Mouse (Mus musculus): ENCODE data around the gene Igsf9. TPM values are rescaled to one million over a fixed set of nuclear protein-coding genes. Genes with fewer than 3 reads are reported as not detected.

Igsf9 gene
- polyA plus RNA-seq, 1 experiment from 2014 or later = 2.5 TPM

GRCm38 (mm10) chr1:172514551-172515268, 33.1 kb downstream of the Igsf9 start:
- H3K9ac ChIP-seq (ENCODE audit: low read depth, low read length) = no peak overlapping the region
- no peaks in the 10 kb centered on the region for H3K27me3 ChIP-seq (ENCODE audit: control insufficient read depth, insufficient read depth, low read depth, low read length)
- H3K4me1 ChIP-seq (ENCODE audit: control insufficient read depth, low read depth, low read length) = peaks cover 6% of the 10 kb centered on the region
- WGBS (ENCODE audit: insufficient replicate concordance) = 37% methylated on average over 7 of the region's 7 CpGs
- H3K9me3 ChIP-seq (replicated peaks; ENCODE audit: control insufficient read depth, low read length) = no peaks in the 10 kb centered on the region
- H3K36me3 ChIP-seq (ENCODE audit: control insufficient read depth, insufficient read depth) = no peaks in the 10 kb centered on the region
- peak overlapping the region; percentile 48; the same call in 1 of the 2 replicates for H3K4me2 ChIP-seq (ENCODE audit: low read depth, low read length)
- no peak overlapping the region for H3K4me3 ChIP-seq (ENCODE audit: low read depth, low read length)
- ATAC-seq (ENCODE audit: low read depth) = no peak
- peak overlapping the region; percentile 39 for H3K27ac ChIP-seq (ENCODE audit: low read length)

GRCm38 (mm10) chr1:172515396-172515795, 33.8 kb downstream of the Igsf9 start:
- Histone ChIP-seq H3K9ac (ENCODE audit: low read depth, low read length) (no peak overlapping the region), H3K4me1 (ENCODE audit: control insufficient read depth, low read depth, low read length) (peaks cover 6% of the 10 kb centered on the region), H3K27me3 (ENCODE audit: control insufficient read depth, insufficient read depth, low read depth, low read length) (no peaks in the 10 kb centered on the region), H3K9me3 (replicated peaks; ENCODE audit: control insufficient read depth, low read length) (no peaks in the 10 kb centered on the region), H3K4me3 (ENCODE audit: low read depth, low read length) (no peak overlapping the region), H3K27ac (ENCODE audit: low read length) (peak overlapping the region; percentile 31), H3K36me3 (ENCODE audit: control insufficient read depth, insufficient read depth) (no peaks in the 10 kb centered on the region), H3K4me2 (ENCODE audit: low read depth, low read length) (no peak overlapping the region)
- no peak for ATAC-seq (ENCODE audit: low read depth)
- 15% methylated on average over 1 of the region's 1 CpGs for WGBS (ENCODE audit: insufficient replicate concordance)

GRCm38 (mm10) chr1:172518013-172518412, 36.4 kb downstream of the Igsf9 start:
- Histone ChIP-seq H3K27me3 (ENCODE audit: control insufficient read depth, insufficient read depth, low read depth, low read length) (no peaks in the 10 kb centered on the region), H3K4me1 (ENCODE audit: control insufficient read depth, low read depth, low read length) (peaks cover 8% of the 10 kb centered on the region), H3K9ac (ENCODE audit: low read depth, low read length) (no peak overlapping the region), H3K9me3 (replicated peaks; ENCODE audit: control insufficient read depth, low read length) (no peaks in the 10 kb centered on the region), H3K4me3 (ENCODE audit: low read depth, low read length) (no peak overlapping the region), H3K4me2 (ENCODE audit: low read depth, low read length) (no peak overlapping the region), H3K27ac (ENCODE audit: low read length) (no peak overlapping the region), H3K36me3 (ENCODE audit: control insufficient read depth, insufficient read depth) (no peaks in the 10 kb centered on the region)
- 59% methylated on average over 4 of the region's 4 CpGs for WGBS (ENCODE audit: insufficient replicate concordance)
- no peak for ATAC-seq (ENCODE audit: low read depth)

GRCm38 (mm10) chr1:172519644-172520043, 38.1 kb downstream of the Igsf9 start:
- no peak overlapping the region for H3K4me3 ChIP-seq (ENCODE audit: low read depth, low read length)
- H3K4me1 ChIP-seq (ENCODE audit: control insufficient read depth, low read depth, low read length) = peaks cover 8% of the 10 kb centered on the region
- H3K9me3 ChIP-seq (replicated peaks; ENCODE audit: control insufficient read depth, low read length) = no peaks in the 10 kb centered on the region
- no peak overlapping the region for H3K27ac ChIP-seq (ENCODE audit: low read length)
- no peaks in the 10 kb centered on the region for H3K36me3 ChIP-seq (ENCODE audit: control insufficient read depth, insufficient read depth)
- ATAC-seq (ENCODE audit: low read depth) = no peak
- H3K27me3 ChIP-seq (ENCODE audit: control insufficient read depth, insufficient read depth, low read depth, low read length) = no peaks in the 10 kb centered on the region
- H3K9ac ChIP-seq (ENCODE audit: low read depth, low read length) = no peak overlapping the region
- 59% methylated on average over 6 of the region's 6 CpGs for WGBS (ENCODE audit: insufficient replicate concordance)
- H3K4me2 ChIP-seq (ENCODE audit: low read depth, low read length) = no peak overlapping the region

- ATAC-seq (ENCODE audit: low read depth) = peak; percentile 45
- Histone ChIP-seq H3K4me3 (ENCODE audit: low read depth, low read length) (peak within 1 kb of the TSS; percentile 32), H3K27me3 (ENCODE audit: control insufficient read depth, insufficient read depth, low read depth, low read length) (peaks cover 8% of the 10 kb centered on the region), H3K9me3 (replicated peaks; ENCODE audit: control insufficient read depth, low read length) (no peaks in the 10 kb centered on the region), H3K4me1 (ENCODE audit: control insufficient read depth, low read depth, low read length) (peaks cover 11% of the 10 kb centered on the region), H3K9ac (ENCODE audit: low read depth, low read length) (no peak within 1 kb of the TSS), H3K36me3 (ENCODE audit: control insufficient read depth, insufficient read depth) (no peaks in the 10 kb centered on the region), H3K4me2 (ENCODE audit: low read depth, low read length) (peak within 1 kb of the TSS; percentile 52), H3K27ac (ENCODE audit: low read length) (no peak within 1 kb of the TSS)
- 3% methylated on average over 28 of the region's 28 CpGs for WGBS (ENCODE audit: insufficient replicate concordance)
Measured at GRCm38 (mm10) chr1:172520576-172521440, 39.2 kb downstream of the Igsf9 start, which contains the start of gene Cfap45. Gene Cfap45 (plus strand): TSS chr1:172520801.

- Histone ChIP-seq H3K27ac (ENCODE audit: low read length) (no peak overlapping the region), H3K4me3 (ENCODE audit: low read depth, low read length) (no peak overlapping the region), H3K9me3 (replicated peaks; ENCODE audit: control insufficient read depth, low read length) (no peaks in the 10 kb centered on the region), H3K9ac (ENCODE audit: low read depth, low read length) (no peak overlapping the region), H3K36me3 (ENCODE audit: control insufficient read depth, insufficient read depth) (no peaks in the 10 kb centered on the region), H3K4me1 (ENCODE audit: control insufficient read depth, low read depth, low read length) (peaks cover 16% of the 10 kb centered on the region), H3K4me2 (ENCODE audit: low read depth, low read length) (no peak overlapping the region), H3K27me3 (ENCODE audit: control insufficient read depth, insufficient read depth, low read depth, low read length) (peaks cover 13% of the 10 kb centered on the region)
- ATAC-seq (ENCODE audit: low read depth) = no peak
- WGBS (ENCODE audit: insufficient replicate concordance) = 24% methylated on average over 7 of the region's 7 CpGs
Measured at GRCm38 (mm10) chr1:172522524-172522923, 40.9 kb downstream of the Igsf9 start.

GRCm38 (mm10) chr1:172523699-172524101, 42.1 kb downstream of the Igsf9 start:
- Histone ChIP-seq H3K4me2 (ENCODE audit: low read depth, low read length) (no peak overlapping the region), H3K27me3 (ENCODE audit: control insufficient read depth, insufficient read depth, low read depth, low read length) (peaks cover 16% of the 10 kb centered on the region), H3K27ac (ENCODE audit: low read length) (no peak overlapping the region), H3K9me3 (replicated peaks; ENCODE audit: control insufficient read depth, low read length) (no peaks in the 10 kb centered on the region), H3K9ac (ENCODE audit: low read depth, low read length) (no peak overlapping the region), H3K4me3 (ENCODE audit: low read depth, low read length) (no peak overlapping the region), H3K4me1 (ENCODE audit: control insufficient read depth, low read depth, low read length) (peaks cover 16% of the 10 kb centered on the region), H3K36me3 (ENCODE audit: control insufficient read depth, insufficient read depth) (no peaks in the 10 kb centered on the region)
- ATAC-seq (ENCODE audit: low read depth) = no peak
- 50% methylated on average over 12 of the region's 12 CpGs for WGBS (ENCODE audit: insufficient replicate concordance)

GRCm38 (mm10) chr1:172525027-172525764, 43.6 kb downstream of the Igsf9 start:
- peaks cover 16% of the 10 kb centered on the region for H3K4me1 ChIP-seq (ENCODE audit: control insufficient read depth, low read depth, low read length)
- no peak overlapping the region; the same call in 1 of the 2 replicates for H3K4me2 ChIP-seq (ENCODE audit: low read depth, low read length)
- H3K9me3 ChIP-seq (replicated peaks; ENCODE audit: control insufficient read depth, low read length) = no peaks in the 10 kb centered on the region
- 12% methylated on average over 15 of the region's 15 CpGs for WGBS (ENCODE audit: insufficient replicate concordance)
- H3K27me3 ChIP-seq (ENCODE audit: control insufficient read depth, insufficient read depth, low read depth, low read length) = peaks cover 16% of the 10 kb centered on the region
- ATAC-seq (ENCODE audit: low read depth) = peak; percentile 20; the same call in 1 of the 2 replicates
- no peak overlapping the region for H3K27ac ChIP-seq (ENCODE audit: low read length)
- H3K36me3 ChIP-seq (ENCODE audit: control insufficient read depth, insufficient read depth) = no peaks in the 10 kb centered on the region
- H3K9ac ChIP-seq (ENCODE audit: low read depth, low read length) = no peak overlapping the region
- H3K4me3 ChIP-seq (ENCODE audit: low read depth, low read length) = no peak overlapping the region

Measured in liver, embryonic 16.5 days (tissue).